Mouse (Mus musculus): ENCODE measurements at regions not wholly inside any gene's neighbourhood (a gene's known extent, or its start where the extent isn't known, plus 50 kb on each side); places are given as distances from the start of the nearest gene placed in this dataset.
"Not testable (repeated sequence)": the region's sequence is repeated elsewhere in the genome, so short reads cannot be mapped to it uniquely, and the experiment has no call there.

GRCm38 (mm10) chr12:56058876-56059275 is 222.8 kb downstream of the Brms1l start:
- DNase-seq, result no peak

GRCm38 (mm10) chr12:56058463-56058862 is 222.3 kb downstream of the Brms1l start:
- DNase-seq, result peak; percentile 10

- DNase-seq, result no peak
Measured at GRCm38 (mm10) chr12:56055382-56055781, 219.3 kb downstream of the Brms1l start.

GRCm38 (mm10) chr12:56046050-56046449 is 209.9 kb downstream of the Brms1l start:
- no peak for DNase-seq

GRCm38 (mm10) chr12:56020954-56021514 is 184.9 kb downstream of the Brms1l start:
- DNase-seq, result no peak

GRCm38 (mm10) chr12:56020547-56020946 is 184.4 kb downstream of the Brms1l start:
- DNase-seq, result no peak

GRCm38 (mm10) chr12:56009976-56010375 is 173.9 kb downstream of the Brms1l start:
- DNase-seq, result no peak

- DNase-seq, result no peak
Measured at GRCm38 (mm10) chr12:56005846-56006245, 169.7 kb downstream of the Brms1l start.

- DNase-seq, result no peak
Measured at GRCm38 (mm10) chr12:56005321-56005720, 169.2 kb downstream of the Brms1l start.

GRCm38 (mm10) chr12:56004479-56004878 is 168.4 kb downstream of the Brms1l start:
- no peak for DNase-seq

- no peak for DNase-seq
Measured at GRCm38 (mm10) chr12:56003561-56003960, 167.4 kb downstream of the Brms1l start.

- DNase-seq, result no peak
Measured at GRCm38 (mm10) chr12:55996585-55997377, 160.7 kb downstream of the Brms1l start.

GRCm38 (mm10) chr12:55983565-55984351 is 147.6 kb downstream of the Brms1l start:
- DNase-seq, result no peak

GRCm38 (mm10) chr12:55983128-55983527 is 147.0 kb downstream of the Brms1l start:
- no peak for DNase-seq

- no peak for DNase-seq
Measured at GRCm38 (mm10) chr12:55974262-55974661, 138.1 kb downstream of the Brms1l start.

GRCm38 (mm10) chr12:55959319-55959718 is 123.2 kb downstream of the Brms1l start:
- DNase-seq, result not testable (repeated sequence)

- DNase-seq, result no peak
Measured at GRCm38 (mm10) chr12:55940566-55940965, 104.4 kb downstream of the Brms1l start.

GRCm38 (mm10) chr12:55939281-55940142 is 103.4 kb downstream of the Brms1l start:
- no peak for DNase-seq

- no peak for DNase-seq
Measured at GRCm38 (mm10) chr12:55934172-55934571, 98.0 kb downstream of the Brms1l start.

GRCm38 (mm10) chr12:55933417-55933816 is 97.3 kb downstream of the Brms1l start:
- DNase-seq, result no peak

GRCm38 (mm10) chr12:55930468-55930867 is 94.3 kb downstream of the Brms1l start:
- DNase-seq, result no peak

- no peak for DNase-seq
Measured at GRCm38 (mm10) chr12:55926974-55927321, 90.8 kb downstream of the Brms1l start.
